Mouse (Mus musculus) intestine, postnatal 0 days (tissue): ENCODE measurements at regions not wholly inside any gene's neighbourhood (a gene's known extent, or its start where the extent isn't known, plus 50 kb on each side); places are given as distances from the start of the nearest gene placed in this dataset.

Experiments used
- ATAC-seq: fragments of 200-750 bp; cut with Nextera tagmentation; 2 replicates; pipeline ENCODE4 v1.8.0; 2017; ENCODE audit warnings: mild to moderate bottlenecking, moderate TSS enrichment, moderate library complexity
- H3K27ac ChIP-seq: fragments of 300-500 bp; sonication (generic); 2 replicates; pipeline ENCODE4 v1.5.1; 2014; ENCODE audit warnings: mild to moderate bottlenecking, low read depth, low read length, moderate library complexity
- H3K27me3 ChIP-seq: fragments of 300-500 bp; sonication (generic); replicated peaks from 2 replicates; pipeline ENCODE4 v1.6.1; 2014; ENCODE audit warnings: low read length, mixed read lengths; ENCODE audit not compliant: control insufficient read depth, insufficient read depth
- H3K36me3 ChIP-seq: fragments of 300-500 bp; sonication (generic); 2 replicates; pipeline ENCODE4 v1.6.1; 2014; ENCODE audit warnings: mild to moderate bottlenecking, moderate library complexity; ENCODE audit not compliant: control insufficient read depth, insufficient read depth
- H3K4me1 ChIP-seq: fragments of 300-500 bp; sonication (generic); replicated peaks from 2 replicates; pipeline ENCODE4 v1.6.1; 2014; ENCODE audit warnings: antibody characterized with exemption, low read length, mixed read lengths; ENCODE audit not compliant: control insufficient read depth, insufficient read depth
- H3K4me2 ChIP-seq: fragments of 300-500 bp; sonication (generic); replicated peaks from 2 replicates; pipeline ENCODE4 v1.6.1; 2014; ENCODE audit warnings: low read depth, mild to moderate bottlenecking, moderate library complexity
- H3K4me3 ChIP-seq: fragments of 300-500 bp; sonication (generic); 2 replicates; pipeline ENCODE4 v1.5.1; 2014; ENCODE audit warnings: low read depth, low read length
- H3K9ac ChIP-seq: fragments of 300-500 bp; sonication (generic); 2 replicates; pipeline ENCODE4 v1.6.1; 2014; ENCODE audit warnings: mild to moderate bottlenecking, low read depth, low read length
- H3K9me3 ChIP-seq: fragments of 300-500 bp; sonication (generic); 2 replicates; pipeline ENCODE4 v1.6.1; 2016; ENCODE audit warnings: mixed run types; ENCODE audit not compliant: control insufficient read depth
- CTCF ChIP-seq: sonication (generic); IDR thresholded peaks from 2 replicates; pipeline ENCODE4 v1.5.1; 2016; ENCODE audit warnings: low read depth, mild to moderate bottlenecking, control low read depth, antibody characterized with exemption, moderate library complexity
- WGBS: fragments of 180-500 bp; shearing (Covaris S2); extraction: QIAGEN DNeasy Blood & Tissue Kit; methylation state at CpG from one replicate; pipeline ENCODE4 v1.1.7; 2014; 5-methylcytosine and 5-hydroxymethylcytosine counted together

DNA sequence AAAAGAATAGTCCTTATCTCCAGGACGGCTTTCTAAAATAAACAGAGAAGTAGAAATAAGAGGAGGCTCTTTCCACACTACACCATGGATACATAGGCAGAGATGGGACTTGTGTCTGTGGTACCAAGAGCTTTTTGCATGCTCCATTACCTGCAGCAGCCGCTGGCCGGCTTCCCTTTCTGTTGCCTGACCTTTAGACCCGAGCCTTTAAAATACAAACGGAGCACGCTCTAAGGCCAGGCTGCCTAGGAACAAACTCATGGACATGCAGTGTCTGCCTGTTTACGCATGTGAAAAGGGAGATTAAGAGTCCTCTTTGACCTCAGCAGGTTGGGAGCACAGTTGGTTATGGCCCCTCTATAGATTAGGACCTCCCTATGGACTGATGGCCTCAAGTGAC, 81.1 kb upstream of the Egr2 start:
- Histone ChIP-seq H3K9ac (no peak overlapping the region), H3K4me2 (no peak overlapping the region), H3K4me3 (no peak overlapping the region), H3K9me3 (no peaks in the 10 kb centered on the region), H3K4me1 (no peaks in the 10 kb centered on the region), H3K27me3 (no peaks in the 10 kb centered on the region), H3K27ac (no peak overlapping the region), H3K36me3 (no peaks in the 10 kb centered on the region)
- WGBS: 21% methylated on average over 7 of the region's 7 CpGs
- no peak for ATAC-seq
- no peak for TF ChIP-seq CTCF

DNA sequence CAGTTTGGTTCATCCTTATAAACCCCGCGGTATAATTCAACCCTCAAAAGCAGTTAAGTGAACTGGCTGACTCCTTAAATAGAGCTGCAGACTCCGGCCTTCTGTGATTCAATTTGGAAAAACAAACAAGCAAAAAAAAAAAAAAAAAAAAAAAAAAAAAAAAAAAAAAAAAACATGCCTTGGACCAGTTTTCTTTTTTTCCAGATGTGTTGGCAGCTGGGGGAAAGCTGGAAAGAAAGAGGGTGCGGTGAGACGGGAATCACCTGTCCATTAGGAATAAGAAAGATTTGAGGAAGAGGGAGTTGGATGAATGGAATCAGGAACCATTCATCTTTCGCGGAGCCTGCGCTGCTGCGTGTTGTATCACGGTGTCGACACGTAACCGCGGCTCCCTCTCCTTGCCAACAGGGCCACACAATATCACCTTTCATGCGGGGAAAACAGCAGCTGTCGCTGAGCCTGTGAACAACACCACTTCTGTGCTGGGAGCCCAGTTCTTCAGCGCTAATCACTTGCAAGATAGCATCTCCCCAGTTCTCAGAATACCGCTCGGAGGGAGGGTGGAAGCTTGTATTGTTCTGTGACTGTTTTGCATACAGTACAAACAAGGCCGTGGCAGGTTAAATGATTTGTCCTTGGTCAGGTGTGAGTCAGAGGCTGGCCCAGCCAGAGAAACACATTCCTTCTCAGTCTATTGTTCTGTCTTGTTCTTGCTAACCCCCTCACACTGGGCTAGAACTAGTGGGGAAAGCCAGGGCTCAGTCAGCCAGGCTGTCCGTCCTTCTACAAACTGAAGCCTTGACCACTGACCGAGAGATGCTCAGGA, 76.6 kb upstream of the Egr2 start:
- no peaks in the 10 kb centered on the region for H3K36me3 ChIP-seq
- H3K4me2 ChIP-seq: no peak overlapping the region
- no peak for ATAC-seq
- H3K9me3 ChIP-seq: no peaks in the 10 kb centered on the region
- no peak overlapping the region for H3K27ac ChIP-seq
- no peak for TF ChIP-seq CTCF
- H3K9ac ChIP-seq: no peak overlapping the region
- WGBS: 33% methylated on average over 22 of the region's 22 CpGs
- no peaks in the 10 kb centered on the region for H3K27me3 ChIP-seq
- no peaks in the 10 kb centered on the region for H3K4me1 ChIP-seq
- no peak overlapping the region for H3K4me3 ChIP-seq

DNA sequence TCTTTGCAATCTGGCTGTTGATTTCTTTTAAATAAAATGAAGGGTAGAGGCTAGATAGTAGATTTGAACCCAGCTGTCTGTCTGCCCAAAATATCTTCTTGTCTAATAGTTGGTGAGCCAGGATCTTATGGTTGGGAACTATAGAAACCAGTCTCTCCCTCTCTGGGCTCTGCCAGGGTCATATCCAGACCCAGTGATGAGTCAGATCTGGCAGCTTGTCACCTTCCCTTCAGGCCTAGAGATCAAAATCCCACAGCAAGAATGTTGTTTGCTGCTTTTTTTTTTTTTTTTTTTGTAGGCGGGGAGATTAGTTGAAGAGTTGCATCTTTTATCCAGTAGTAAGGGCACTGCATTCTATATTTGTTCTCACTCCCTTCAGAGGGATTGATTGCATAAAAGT, 74.0 kb upstream of the Egr2 start:
- Histone ChIP-seq H3K4me1 (no peaks in the 10 kb centered on the region), H3K27me3 (no peaks in the 10 kb centered on the region), H3K4me3 (no peak overlapping the region), H3K27ac (no peak overlapping the region), H3K9me3 (no peaks in the 10 kb centered on the region), H3K36me3 (no peaks in the 10 kb centered on the region), H3K4me2 (no peak overlapping the region), H3K9ac (no peak overlapping the region)
- ATAC-seq: no peak
- WGBS: 79% methylated on average over 1 of the region's 1 CpGs
- no peak for TF ChIP-seq CTCF

DNA sequence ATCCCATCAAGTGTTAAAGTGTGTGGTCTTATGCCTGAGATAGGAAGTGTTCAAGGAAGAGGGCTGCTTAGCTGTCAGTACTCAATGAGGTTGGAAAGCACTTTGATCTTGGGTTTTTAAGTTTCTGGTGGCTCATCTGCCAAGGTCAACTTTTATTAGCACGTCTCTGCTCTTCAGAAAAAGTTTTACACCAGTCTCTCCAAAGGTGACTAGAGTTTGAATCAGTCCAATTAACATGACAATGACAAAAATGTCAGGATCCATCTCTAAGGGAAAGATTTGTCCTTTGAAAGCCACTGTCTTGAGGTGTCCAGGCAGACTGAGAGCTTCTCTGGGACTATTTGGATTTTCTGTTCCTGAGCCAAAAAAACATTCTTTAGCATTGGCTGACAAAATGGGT, 73.4 kb upstream of the Egr2 start:
- H3K4me2 ChIP-seq: no peak overlapping the region
- H3K9ac ChIP-seq: no peak overlapping the region
- H3K27me3 ChIP-seq: no peaks in the 10 kb centered on the region
- H3K27ac ChIP-seq: no peak overlapping the region
- H3K4me1 ChIP-seq: no peaks in the 10 kb centered on the region
- no peaks in the 10 kb centered on the region for H3K9me3 ChIP-seq
- 46% methylated on average over 1 of the region's 1 CpGs for WGBS
- no peaks in the 10 kb centered on the region for H3K36me3 ChIP-seq
- no peak for ATAC-seq
- H3K4me3 ChIP-seq: no peak overlapping the region
- TF ChIP-seq CTCF: no peak

DNA sequence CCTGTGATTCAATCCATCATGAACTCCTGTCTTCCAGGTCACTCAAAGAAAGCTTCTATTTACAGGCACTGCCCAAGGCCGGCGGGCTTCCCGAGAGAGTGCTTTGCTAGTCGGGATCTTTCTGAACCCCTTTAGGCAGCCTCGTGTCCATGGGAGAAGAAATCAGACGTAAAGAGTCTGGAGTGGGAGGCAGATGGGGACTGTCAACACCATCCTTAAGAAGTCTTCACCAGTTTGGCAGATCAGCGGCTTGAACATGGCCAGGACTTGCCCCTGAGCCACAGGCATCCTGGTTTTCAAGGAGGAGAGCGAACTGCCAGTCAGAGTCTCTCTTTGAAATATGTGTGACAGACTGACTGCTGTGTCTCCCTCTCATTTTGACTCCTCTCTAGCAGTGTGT, 66.6 kb upstream of the Egr2 start:
- no peaks in the 10 kb centered on the region for H3K27me3 ChIP-seq
- no peak overlapping the region for H3K9ac ChIP-seq
- TF ChIP-seq CTCF: no peak
- 73% methylated on average over 8 of the region's 8 CpGs for WGBS
- no peak overlapping the region for H3K27ac ChIP-seq
- no peak for ATAC-seq
- no peak overlapping the region for H3K4me3 ChIP-seq
- H3K36me3 ChIP-seq: no peaks in the 10 kb centered on the region
- H3K4me1 ChIP-seq: no peaks in the 10 kb centered on the region
- H3K4me2 ChIP-seq: no peak overlapping the region
- no peaks in the 10 kb centered on the region for H3K9me3 ChIP-seq

DNA sequence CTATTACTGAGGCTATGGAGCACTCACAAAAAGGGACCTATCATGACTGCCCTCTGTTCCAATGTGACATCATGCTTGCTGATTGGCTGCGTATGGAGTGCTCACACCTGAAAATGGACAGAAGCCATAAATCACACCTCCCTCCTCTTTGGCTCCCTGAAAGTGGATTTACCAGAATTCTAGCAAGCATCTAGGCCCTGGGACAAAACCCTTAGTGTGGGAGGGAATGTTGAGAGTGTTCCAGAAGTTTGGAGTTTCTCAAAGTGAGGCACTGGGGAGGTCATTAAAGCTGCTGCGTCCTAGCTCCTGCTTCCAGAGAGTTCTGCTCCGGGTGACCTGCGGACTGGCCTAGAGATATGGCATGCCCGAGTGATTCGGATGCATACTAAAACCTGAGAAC, 62.3 kb upstream of the Egr2 start:
- ATAC-seq: no peak
- Histone ChIP-seq H3K9ac (no peak overlapping the region), H3K36me3 (no peaks in the 10 kb centered on the region), H3K27me3 (no peaks in the 10 kb centered on the region), H3K9me3 (no peaks in the 10 kb centered on the region), H3K4me2 (no peak overlapping the region), H3K27ac (no peak overlapping the region), H3K4me3 (no peak overlapping the region), H3K4me1 (no peaks in the 10 kb centered on the region)
- TF ChIP-seq CTCF: no peak
- whole genome bisulfite sequencing: 84% methylated on average over 6 of the region's 6 CpGs
